Mouse (Mus musculus): Measurements from ENCODE around the gene Gm10073. TPM values are rescaled to one million over a fixed set of nuclear protein-coding genes. Genes with fewer than 3 reads are reported as not detected.
"Not testable (repeated sequence)": the region's sequence is repeated elsewhere in the genome, so short reads cannot be mapped to it uniquely, and the experiment has no call there.

Gene Gm10073
- 21.8 and 38.0 TPM in 2 replicates for polyA plus RNA-seq (2012; rRNA removed)

GRCm38 (mm10) chr8:106573168-106573567 is at the start of gene Gm10073:
Gene Gm10073 (minus strand): TSS chr8:106573461.
- not testable (repeated sequence) for DNase-seq; H3K4me3 ChIP-seq (replicated peaks; ENCODE audit: extremely low read depth, low read depth, low read length); H3K4me1 ChIP-seq (ENCODE audit: control insufficient read depth, insufficient read depth, low read length)
- WGBS: 38% methylated on average over 20 of the region's 20 CpGs

- TF ChIP-seq CTCF (IDR thresholded peaks at IDR 0.05; ENCODE audit: insufficient read depth, low read length): no peak
- TF ChIP-seq POLR2A (IDR thresholded peaks at IDR 0.05; ENCODE audit: borderline replicate concordance, extremely low read depth, low read depth, low read length): no peak
- Histone ChIP-seq H3K4me1 (ENCODE audit: control insufficient read depth, insufficient read depth, low read length) (peaks cover 18% of the 10 kb centered on the region), H3K4me3 (replicated peaks; ENCODE audit: extremely low read depth, low read depth, low read length) (no peak overlapping the region)
- no peak for DNase-seq
- 36% methylated on average over 5 of the region's 5 CpGs for WGBS
Observed at GRCm38 (mm10) chr8:106623016-106623415, 49.8 kb upstream of the Gm10073 start.

- peaks cover 18% of the 10 kb centered on the region for H3K4me1 ChIP-seq (ENCODE audit: control insufficient read depth, insufficient read depth, low read length)
- no peak for DNase-seq
- WGBS: 53% methylated on average over 2 of the region's 2 CpGs
- TF ChIP-seq POLR2A (IDR thresholded peaks at IDR 0.05; ENCODE audit: borderline replicate concordance, extremely low read depth, low read depth, low read length): no peak
- H3K4me3 ChIP-seq (replicated peaks; ENCODE audit: extremely low read depth, low read depth, low read length): no peak overlapping the region
Observed at GRCm38 (mm10) chr8:106620488-106620887, 47.2 kb upstream of the Gm10073 start.

- TF ChIP-seq CTCF (IDR thresholded peaks at IDR 0.05; ENCODE audit: insufficient read depth, low read length): no peak
- TF ChIP-seq POLR2A (IDR thresholded peaks at IDR 0.05; ENCODE audit: borderline replicate concordance, extremely low read depth, low read depth, low read length): no peak
- H3K4me1 ChIP-seq (ENCODE audit: control insufficient read depth, insufficient read depth, low read length): peaks cover 20% of the 10 kb centered on the region
- WGBS: 39% methylated on average over 9 of the region's 9 CpGs
- H3K4me3 ChIP-seq (replicated peaks; ENCODE audit: extremely low read depth, low read depth, low read length): no peak overlapping the region
- no peak for DNase-seq
Observed at GRCm38 (mm10) chr8:106619549-106620245, 46.4 kb upstream of the Gm10073 start.

- DNase-seq: no peak
- Histone ChIP-seq H3K4me1 (ENCODE audit: control insufficient read depth, insufficient read depth, low read length) (peaks cover 18% of the 10 kb centered on the region), H3K4me3 (replicated peaks; ENCODE audit: extremely low read depth, low read depth, low read length) (no peak overlapping the region)
- 61% methylated on average over 6 of the region's 6 CpGs for WGBS
- TF ChIP-seq CTCF (IDR thresholded peaks at IDR 0.05; ENCODE audit: insufficient read depth, low read length): 0 out of 2 replicates have a peak, but pooled peaks have one; percentile 14
- TF ChIP-seq POLR2A (IDR thresholded peaks at IDR 0.05; ENCODE audit: borderline replicate concordance, extremely low read depth, low read depth, low read length): no peak
Observed at GRCm38 (mm10) chr8:106618324-106618723, 45.1 kb upstream of the Gm10073 start.

GRCm38 (mm10) chr8:106617865-106618264 is 44.6 kb upstream of the Gm10073 start:
- Histone ChIP-seq H3K4me3 (replicated peaks; ENCODE audit: extremely low read depth, low read depth, low read length) (no peak overlapping the region), H3K4me1 (ENCODE audit: control insufficient read depth, insufficient read depth, low read length) (peaks cover 15% of the 10 kb centered on the region)
- 63% methylated on average over 6 of the region's 6 CpGs for WGBS
- no peak for DNase-seq
- TF ChIP-seq POLR2A (IDR thresholded peaks at IDR 0.05; ENCODE audit: borderline replicate concordance, extremely low read depth, low read depth, low read length): no peak

- Histone ChIP-seq H3K4me3 (replicated peaks; ENCODE audit: extremely low read depth, low read depth, low read length) (no peak overlapping the region), H3K4me1 (ENCODE audit: control insufficient read depth, insufficient read depth, low read length) (peaks cover 15% of the 10 kb centered on the region)
- WGBS: 45% methylated on average over 6 of the region's 6 CpGs
- DNase-seq: no peak
- TF ChIP-seq POLR2A (IDR thresholded peaks at IDR 0.05; ENCODE audit: borderline replicate concordance, extremely low read depth, low read depth, low read length) (no peak), CTCF (IDR thresholded peaks at IDR 0.05; ENCODE audit: insufficient read depth, low read length) (no peak)
Observed at GRCm38 (mm10) chr8:106617196-106617595, 43.9 kb upstream of the Gm10073 start.

- no peak overlapping the region for H3K4me3 ChIP-seq (replicated peaks; ENCODE audit: extremely low read depth, low read depth, low read length)
- TF ChIP-seq CTCF (IDR thresholded peaks at IDR 0.05; ENCODE audit: insufficient read depth, low read length) (no peak), POLR2A (IDR thresholded peaks at IDR 0.05; ENCODE audit: borderline replicate concordance, extremely low read depth, low read depth, low read length) (no peak)
- 53% methylated on average over 4 of the region's 4 CpGs for WGBS
- DNase-seq: no peak
- peaks cover 18% of the 10 kb centered on the region for H3K4me1 ChIP-seq (ENCODE audit: control insufficient read depth, insufficient read depth, low read length)
Observed at GRCm38 (mm10) chr8:106616679-106617078, 43.4 kb upstream of the Gm10073 start.

- no peak for TF ChIP-seq CTCF (IDR thresholded peaks at IDR 0.05; ENCODE audit: insufficient read depth, low read length)
- TF ChIP-seq POLR2A (IDR thresholded peaks at IDR 0.05; ENCODE audit: borderline replicate concordance, extremely low read depth, low read depth, low read length): no peak
- Histone ChIP-seq H3K4me1 (ENCODE audit: control insufficient read depth, insufficient read depth, low read length) (peaks cover 20% of the 10 kb centered on the region), H3K4me3 (replicated peaks; ENCODE audit: extremely low read depth, low read depth, low read length) (no peak overlapping the region)
- DNase-seq: no peak
- WGBS: 57% methylated on average over 10 of the region's 10 CpGs
Observed at GRCm38 (mm10) chr8:106615661-106616299, 42.5 kb upstream of the Gm10073 start.

- TF ChIP-seq POLR2A (IDR thresholded peaks at IDR 0.05; ENCODE audit: borderline replicate concordance, extremely low read depth, low read depth, low read length) (no peak), CTCF (IDR thresholded peaks at IDR 0.05; ENCODE audit: insufficient read depth, low read length) (no peak)
- Histone ChIP-seq H3K4me3 (replicated peaks; ENCODE audit: extremely low read depth, low read depth, low read length) (no peak overlapping the region), H3K4me1 (ENCODE audit: control insufficient read depth, insufficient read depth, low read length) (peaks cover 15% of the 10 kb centered on the region)
- DNase-seq: no peak
- 54% methylated on average over 5 of the region's 5 CpGs for WGBS
Observed at GRCm38 (mm10) chr8:106614704-106615103, 41.4 kb upstream of the Gm10073 start.

Data from lung, adult 2 months (tissue).